Mouse (Mus musculus) ES-E14 (cell line): ENCODE measurements around the gene Ifna6.

Experiments used
- HCFC1 ChIP-seq: IDR thresholded peaks from 2 replicates; pipeline ENCODE4 v1.6.1; 2012; ENCODE audit warnings: low read length, inconsistent platforms, borderline replicate concordance; ENCODE audit not compliant: insufficient read depth
- MAFK ChIP-seq: IDR thresholded peaks from 2 replicates; pipeline ENCODE4 v1.6.1; 2014; ENCODE audit warnings: mild to moderate bottlenecking, low read depth, low read length, inconsistent platforms; ENCODE audit not compliant: insufficient read depth
- ZNF384 ChIP-seq: IDR thresholded peaks from 2 replicates; pipeline ENCODE4 v1.6.1; 2012; ENCODE audit warnings: low read depth, low read length, inconsistent platforms

DNA sequence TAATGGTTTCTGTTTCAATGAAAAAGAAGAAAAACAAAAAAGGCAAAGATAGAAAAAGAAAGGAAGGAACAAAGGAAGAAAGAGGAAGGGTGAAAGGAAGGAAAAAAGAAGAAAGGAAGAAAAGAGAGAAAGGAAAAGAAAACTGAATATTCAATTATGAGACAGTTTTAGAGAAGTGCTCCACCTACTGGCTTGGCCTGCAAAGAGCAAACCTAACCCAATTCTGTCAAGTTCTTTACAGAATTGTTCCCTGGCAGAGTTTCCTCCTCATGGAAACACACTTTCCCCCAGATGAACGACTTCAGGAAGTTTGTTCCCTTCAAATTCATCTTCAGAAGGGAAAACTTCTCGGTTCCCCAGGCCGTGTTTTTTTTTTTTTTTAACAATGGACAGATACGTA is 4.2 kb upstream of the Ifna6 start:
- TF ChIP-seq ZNF384 (no peak), MAFK (no peak), HCFC1 (no peak)
